Mouse (Mus musculus): ENCODE data around the gene Rnase2b. TPM values are rescaled to one million over a fixed set of nuclear protein-coding genes. Genes with fewer than 3 reads are reported as not detected.

Gene Rnase2b
- polyA plus RNA-seq, 1 experiment, result not detected

DNA sequence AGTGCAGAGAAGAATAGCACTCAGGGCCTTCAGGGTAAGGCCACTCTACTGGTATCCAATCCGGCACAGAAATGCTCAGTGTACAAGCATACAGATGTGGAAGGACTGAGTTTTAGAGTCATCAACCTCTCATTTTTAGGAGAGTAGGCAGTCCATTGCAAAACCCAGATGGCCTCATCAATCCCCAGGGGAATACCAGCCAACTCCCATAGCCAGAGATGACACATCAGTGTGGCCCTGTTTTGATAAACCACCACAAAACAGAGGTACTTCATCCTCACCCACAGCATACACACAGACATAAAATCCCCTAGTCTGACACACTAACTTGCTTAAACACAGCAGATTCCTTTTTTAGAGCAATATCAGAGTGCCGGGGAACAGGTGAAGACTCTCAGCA, 38.4 kb downstream of the Rnase2b start:
- no peak overlapping the region for H3K4me3 ChIP-seq (ENCODE audit: low read depth, low read length)
- no peaks in the 10 kb centered on the region for H3K4me1 ChIP-seq (ENCODE audit: control insufficient read depth, insufficient read depth, insufficient read length, low read length)
- TF ChIP-seq CTCF (IDR thresholded peaks at IDR 0.05; ENCODE audit: extremely low read depth, insufficient read length, insufficient replicate concordance, low read depth, low read length), result no peak
- H3K36me3 ChIP-seq (ENCODE audit: control insufficient read depth, insufficient read depth, low read length), result no peaks in the 10 kb centered on the region
- no peaks in the 10 kb centered on the region for H3K27me3 ChIP-seq (ENCODE audit: control insufficient read depth, insufficient read depth, low read length)
- 91% methylated on average over 2 of the region's 2 CpGs for WGBS
- no peak overlapping the region for H3K27ac ChIP-seq (ENCODE audit: insufficient read depth, low read depth, low read length)

DNA sequence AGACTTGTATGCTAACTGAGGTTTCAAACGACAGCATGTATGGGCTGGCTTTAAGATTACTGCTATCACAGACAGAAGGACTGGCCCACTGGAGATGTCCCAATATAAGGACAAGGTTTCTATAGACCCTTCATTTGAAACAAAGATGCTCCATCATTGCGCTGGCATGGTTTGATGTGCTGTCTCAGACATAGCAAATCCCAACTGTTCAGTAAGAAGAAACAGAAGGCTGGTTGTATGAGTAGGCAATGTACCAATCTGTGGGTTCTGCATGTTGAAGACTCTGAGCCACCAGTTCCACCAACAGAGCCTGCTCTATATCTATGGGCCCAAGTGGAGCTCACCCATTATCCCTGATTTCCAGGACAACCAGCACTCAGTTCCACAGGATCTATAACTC, 41.1 kb downstream of the Rnase2b start, which contains the start of gene Ear14:
Ear14 (plus strand) TSS at position 277 of the 400 bp plus-strand sequence.
- Histone ChIP-seq H3K36me3 (ENCODE audit: control insufficient read depth, insufficient read depth, low read length) (no peaks in the 10 kb centered on the region), H3K4me1 (ENCODE audit: control insufficient read depth, insufficient read depth, insufficient read length, low read length) (no peaks in the 10 kb centered on the region), H3K4me3 (ENCODE audit: low read depth, low read length) (no peak within 1 kb of the TSS), H3K27me3 (ENCODE audit: control insufficient read depth, insufficient read depth, low read length) (no peaks in the 10 kb centered on the region), H3K27ac (ENCODE audit: insufficient read depth, low read depth, low read length) (no peak within 1 kb of the TSS)
- 86% methylated on average over 2 of the region's 2 CpGs for WGBS
- TF ChIP-seq POLR2A (IDR thresholded peaks at IDR 0.05; ENCODE audit: low read depth, low read length), result no peak
- no peak for TF ChIP-seq CTCF (IDR thresholded peaks at IDR 0.05; ENCODE audit: extremely low read depth, insufficient read length, insufficient replicate concordance, low read depth, low read length)

Other genes with a start within 250 kb of the Rnase2b start
- gene Osgep, start 237.4 kb upstream of the Rnase2b start, polyA plus RNA-seq (2012; rRNA removed), result 65.0 and 97.3 TPM in 2 replicates
- gene Apex1, start 237.3 kb upstream of the Rnase2b start, polyA plus RNA-seq (2012; rRNA removed), result 9.6 and 20.0 TPM in 2 replicates
- 50.9 and 93.1 TPM in 2 replicates for gene Pip4p1, start 231.4 kb upstream of the Rnase2b start, polyA plus RNA-seq (2012; rRNA removed)
- gene Pnp, start 231.2 kb upstream of the Rnase2b start, polyA plus RNA-seq (2012; rRNA removed), result 59.2 and 116 TPM in 2 replicates
- not detected in 2 replicates for gene Gm49342, start 217.7 kb upstream of the Rnase2b start, polyA plus RNA-seq (2012; rRNA removed)
- gene Pnp2, start 206.3 kb upstream of the Rnase2b start, polyA plus RNA-seq (2012; rRNA removed), result 63.7 and 87.2 TPM in 2 replicates
- not detected in 2 replicates for gene Rnase10, start 154.5 kb upstream of the Rnase2b start, polyA plus RNA-seq (2012; rRNA removed)
- not detected in 2 replicates for gene Rnase9, start 120.4 kb upstream of the Rnase2b start, polyA plus RNA-seq (2012; rRNA removed)
- not detected in 2 replicates for gene Rnase11, start 112.1 kb upstream of the Rnase2b start, polyA plus RNA-seq (2012; rRNA removed)
- not detected in 2 replicates for gene Rnase12, start 104.6 kb upstream of the Rnase2b start, polyA plus RNA-seq (2012; rRNA removed)
- gene Olfr750, start 87.8 kb upstream of the Rnase2b start, polyA plus RNA-seq (2012; rRNA removed), result 0.01 TPM in 1 of 2 replicates, not detected in the other
- 120 and 130 TPM in 2 replicates for gene Rnase4, start 71.2 kb upstream of the Rnase2b start, polyA plus RNA-seq (2012; rRNA removed)
- 21.1 and 27.1 TPM in 2 replicates for gene Ang, start 71.1 kb upstream of the Rnase2b start, polyA plus RNA-seq (2012; rRNA removed)
- not detected in 2 replicates for gene Eddm3b, start 47.8 kb upstream of the Rnase2b start, polyA plus RNA-seq (2012; rRNA removed)
- 9.7 and 15.0 TPM in 2 replicates for gene Rnase6, start 38.4 kb upstream of the Rnase2b start, polyA plus RNA-seq (2012; rRNA removed)
- 47.1 and 6,983 TPM in 2 replicates for gene Rnase1, start 15.5 kb upstream of the Rnase2b start, polyA plus RNA-seq (2012; rRNA removed)
- gene Ang2, start 36.9 kb downstream of the Rnase2b start, polyA plus RNA-seq (2012; rRNA removed), result not detected in 2 replicates
- not detected in 2 replicates for gene Ear14, start 41.1 kb downstream of the Rnase2b start, polyA plus RNA-seq (2012; rRNA removed)
- gene Rnase2a, start 93.9 kb downstream of the Rnase2b start, polyA plus RNA-seq (2012; rRNA removed), result not detected in 2 replicates
- gene Gm7247, start 199.5 kb downstream of the Rnase2b start, polyA plus RNA-seq (2012; rRNA removed), result not detected in 2 replicates
- gene Vmn2r88, start 248.6 kb downstream of the Rnase2b start, polyA plus RNA-seq (2012; rRNA removed), result not detected in 2 replicates